Mouse (Mus musculus): ENCODE measurements around the gene Deaf1. TPM values are rescaled to one million over a fixed set of nuclear protein-coding genes. Genes with fewer than 3 reads are reported as not detected.

Deaf1 gene
- total RNA-seq (2012; rRNA removed) (10.0 and 10.7 TPM in 2 replicates), total RNA-seq (2014; rRNA removed) (3.5 and 5.7 TPM in 2 replicates), polyA plus RNA-seq (2012; ENCODE audit: insufficient read length, low read depth) (31.6 and 37.7 TPM in 2 replicates)

DNA sequence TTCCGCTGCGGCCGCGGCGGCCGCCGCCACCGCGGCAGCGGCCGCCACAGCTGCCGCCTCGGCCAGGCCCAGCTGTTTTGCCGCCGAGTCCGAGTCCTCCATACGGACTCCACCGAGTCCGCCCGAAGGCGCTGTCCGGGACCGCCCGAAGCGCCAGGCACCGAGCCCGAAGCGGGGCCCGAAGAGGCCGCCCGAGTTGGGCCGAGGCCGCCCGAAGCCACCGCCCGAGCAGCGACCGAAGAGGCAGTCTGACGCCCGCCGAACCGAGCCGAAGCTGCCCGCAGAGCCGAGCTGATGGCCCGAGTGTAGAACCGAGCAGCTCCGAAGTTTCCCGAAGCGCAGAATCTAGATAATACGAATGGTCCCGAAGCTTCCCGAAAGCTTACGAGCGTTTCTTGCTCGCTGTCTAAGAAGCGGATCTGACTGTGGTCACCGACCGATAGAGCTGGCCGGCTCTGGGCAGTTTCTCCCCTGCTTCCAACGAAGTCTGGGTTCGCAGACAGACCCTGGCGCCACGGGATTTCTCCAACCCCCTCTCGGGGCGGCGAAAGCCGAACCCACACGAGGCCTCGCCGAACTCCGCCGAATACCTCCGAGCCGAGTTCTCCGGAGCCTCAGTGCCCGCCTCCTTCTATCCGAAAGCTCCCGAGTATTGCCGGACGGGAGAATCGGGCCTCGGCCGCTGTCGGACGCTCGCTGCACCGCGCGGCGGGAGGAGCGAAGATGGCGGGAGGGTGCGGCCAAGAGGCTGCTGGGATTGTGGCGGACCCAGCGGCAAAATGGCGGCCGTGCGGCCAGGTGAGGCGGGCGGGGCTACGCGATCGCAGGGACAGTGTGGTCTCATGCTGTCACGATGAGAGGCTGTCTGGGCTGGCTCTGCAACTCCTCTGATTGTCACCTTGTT is at the start of gene Deaf1, which contains the start of gene Tmem80:
Deaf1 (minus strand) TSS at position 222 of the 904 bp plus-strand sequence.
Tmem80 (plus strand) TSS at position 271 of the 904 bp plus-strand sequence.
- Histone ChIP-seq H3K36me3 (replicated peaks in 1 of 2; ENCODE audit: control insufficient read depth in 1 of 2, insufficient read depth in 1 of 2, low read length in 1 of 2) (peaks cover 11 to 43% of the 10 kb centered on the region in 2 experiments), H3K4me3 (replicated peaks in 1 of 3; ENCODE audit: low read depth in 2 of 3, low read length in 2 of 3, poor library complexity in 1 of 3) (peak within 1 kb of the TSS; percentile 71 to 77 (median 73)), H3K79me2 (replicated peaks; ENCODE audit: control insufficient read depth, extremely low read depth, insufficient read depth, poor library complexity, severe bottlenecking) (peaks cover 4% of the 10 kb centered on the region), H3K27me3 (replicated peaks) (no peaks in the 10 kb centered on the region), H3K9me3 (replicated peaks; ENCODE audit: low read length) (no peaks in the 10 kb centered on the region), H3K9ac (ENCODE audit: insufficient read depth, low read depth) (peak within 1 kb of the TSS; percentile 92), H3K4me1 (ENCODE audit: control insufficient read depth in 1 of 2, insufficient read depth in 2 of 2) (peaks cover 17 to 36% of the 10 kb centered on the region in 2 experiments), H3K27ac (ENCODE audit: insufficient read depth, low read depth) (peak within 1 kb of the TSS; percentile 80), H3K4me2 (ENCODE audit: insufficient read depth, low read depth, poor library complexity, severe bottlenecking) (peak within 1 kb of the TSS; percentile 75)
- dilution Hi-C loops (cut with MboI; ENCODE audit: extremely low pct_ligation_motif_present, extremely low pct_unique_long_range_greater_than_20kb, low sequenced_read_pairs) = no loop called here
- in situ Hi-C loops (cut with MboI; ENCODE audit: low pct_ligation_motif_present, low pct_unique_long_range_greater_than_20kb, low sequenced_read_pairs) = no loop called here
- peak; percentile 95 for DNase-seq (ENCODE audit: extremely low read depth)
- TF ChIP-seq HCFC1 (IDR thresholded peaks at IDR 0.05; ENCODE audit: low read depth, low read length) = peak; percentile 74
- peak; percentile 62; the same call in 1 of the 2 replicates for TF ChIP-seq KAT2A (IDR thresholded peaks at IDR 0.05; ENCODE audit: insufficient replicate concordance, low read length)
- 0 out of 2 replicates have a peak, but pooled peaks have one; percentile 42 for TF ChIP-seq UBTF (IDR thresholded peaks at IDR 0.05; ENCODE audit: low read depth, low read length)
- TF ChIP-seq NELFE (IDR thresholded peaks at IDR 0.05; ENCODE audit: low read depth, low read length) = peak; percentile 88
- 0 out of 2 replicates have a peak, but pooled peaks have one; percentile 82 for TF ChIP-seq TBP (conservative IDR thresholded peaks at IDR 0.05; ENCODE audit: low read depth, low read length)
- peak; percentile 72 for TF ChIP-seq NRF1 (IDR thresholded peaks at IDR 0.05; ENCODE audit: low read depth, low read length)
- peak; percentile 93 for TF ChIP-seq POLR2A (IDR thresholded peaks at IDR 0.05; ENCODE audit: low read depth, low read length)
- peak; percentile 50; the same call in 1 of the 2 replicates for TF ChIP-seq ZMIZ1 (IDR thresholded peaks at IDR 0.05; ENCODE audit: low read depth, low read length)
- TF ChIP-seq POLR2AphosphoS2 (IDR thresholded peaks at IDR 0.05; ENCODE audit: low read depth, low read length) = no peak
- no peak for TF ChIP-seq USF1 (IDR thresholded peaks at IDR 0.05; ENCODE audit: low read depth, low read length)
- TF ChIP-seq MAZ (IDR thresholded peaks at IDR 0.05; ENCODE audit: low read depth, low read length) = no peak
- TF ChIP-seq EP300 (IDR thresholded peaks at IDR 0.05; ENCODE audit: low read length) = no peak
- no peak for TF ChIP-seq CTCF (conservative IDR thresholded peaks at IDR 0.05 in 1 of 2, IDR thresholded peaks at IDR 0.05 in 1 of 2; ENCODE audit: low read depth in 2 of 2, low read length in 2 of 2)
- peak; percentile 24; the same call in 1 of the 2 replicates for TF ChIP-seq SIN3A (IDR thresholded peaks at IDR 0.05; ENCODE audit: low read length)
- peak; percentile 43 for TF ChIP-seq MXI1 (IDR thresholded peaks at IDR 0.05; ENCODE audit: low read depth, low read length)
- TF ChIP-seq TCF12 (IDR thresholded peaks at IDR 0.05; ENCODE audit: low read depth, low read length) = peak; percentile 93
- TF ChIP-seq RCOR1 (conservative IDR thresholded peaks at IDR 0.05; ENCODE audit: low read depth, low read length) = no peak
- TF ChIP-seq SMC3 (IDR thresholded peaks at IDR 0.05; ENCODE audit: low read depth, low read length) = no peak
- peak; percentile 68; the same call in 1 of the 2 replicates for TF ChIP-seq MAX (IDR thresholded peaks at IDR 0.05; ENCODE audit: low read length)

Data from CH12.LX (cell line).